Mouse (Mus musculus): Measurements from ENCODE around the gene Sco1. TPM values are rescaled to one million over a fixed set of nuclear protein-coding genes. Genes with fewer than 3 reads are reported as not detected.
"Not testable (repeated sequence)": the region's sequence is repeated elsewhere in the genome, so short reads cannot be mapped to it uniquely, and the experiment has no call there.

Sco1 gene
- polyA plus RNA-seq, 2 experiments = 2.9 to 4.8 TPM

GRCm38 (mm10) chr11:67022354-67023115, 29.9 kb upstream of the Sco1 start:
- Histone ChIP-seq H3K27ac (no peak overlapping the region), H3K9me3 (ENCODE audit: control insufficient read depth, low read length) (no peaks in the 10 kb centered on the region), H3K4me3 (ENCODE audit: insufficient read depth in 1 of 2, low read depth in 2 of 2, low read length in 2 of 2) (no peak overlapping the region), H3K4me2 (ENCODE audit: low read depth) (no peak overlapping the region), H3K4me1 (replicated peaks; ENCODE audit: control insufficient read depth in 2 of 2, insufficient read depth in 2 of 2, low read length in 1 of 2) (peaks cover 3 to 14% of the 10 kb centered on the region in 2 experiments; a peak in 2 of 4 replicates), H3K36me3 (replicated peaks; ENCODE audit: control insufficient read depth, insufficient read depth, low read depth) (no peaks in the 10 kb centered on the region), H3K9ac (replicated peaks) (no peak overlapping the region), H3K27me3 (ENCODE audit: control insufficient read depth, insufficient read depth, low read length) (no peaks in the 10 kb centered on the region; the same call in 1 of the 2 replicates)
- ATAC-seq (ENCODE audit: insufficient read depth) (no peak), DNase-seq (ENCODE audit: low read depth in 3 of 3, low spot score in 3 of 3) (no peak)
- no peak for TF ChIP-seq EP300 (IDR thresholded peaks at IDR 0.05; ENCODE audit: low read depth)
- peak; percentile 69 for TF ChIP-seq CTCF (IDR thresholded peaks at IDR 0.05; ENCODE audit: low read depth)
- WGBS (ENCODE audit: insufficient replicate concordance) = 65% methylated on average over 13 of the region's 13 CpGs

GRCm38 (mm10) chr11:67023191-67023590, 29.3 kb upstream of the Sco1 start:
- H3K9me3 ChIP-seq (ENCODE audit: control insufficient read depth, low read length); DNase-seq (ENCODE audit: low read depth in 3 of 3, low spot score in 3 of 3); H3K36me3 ChIP-seq (replicated peaks; ENCODE audit: control insufficient read depth, insufficient read depth, low read depth); H3K27ac ChIP-seq; H3K27me3 ChIP-seq (ENCODE audit: control insufficient read depth, insufficient read depth, low read length); H3K4me3 ChIP-seq (ENCODE audit: insufficient read depth in 1 of 2, low read depth in 2 of 2, low read length in 2 of 2); H3K4me2 ChIP-seq (ENCODE audit: low read depth); ATAC-seq (ENCODE audit: insufficient read depth); H3K9ac ChIP-seq (replicated peaks): not testable (repeated sequence)
- WGBS (ENCODE audit: insufficient replicate concordance) = 43% methylated on average over 1 of the region's 1 CpGs
- peaks cover 3 to 14% of the 10 kb centered on the region in 2 experiments; a peak in 2 of 4 replicates for H3K4me1 ChIP-seq (replicated peaks; ENCODE audit: control insufficient read depth in 2 of 2, insufficient read depth in 2 of 2, low read length in 1 of 2)

- Histone ChIP-seq H3K4me3 (ENCODE audit: insufficient read depth in 1 of 2, low read depth in 2 of 2, low read length in 2 of 2) (no peak overlapping the region), H3K4me1 (replicated peaks; ENCODE audit: control insufficient read depth in 2 of 2, insufficient read depth in 2 of 2, low read length in 1 of 2) (peaks cover 3 to 14% of the 10 kb centered on the region in 2 experiments; a peak in 2 of 4 replicates), H3K27me3 (ENCODE audit: control insufficient read depth, insufficient read depth, low read length) (no peaks in the 10 kb centered on the region), H3K9me3 (ENCODE audit: control insufficient read depth, low read length) (no peaks in the 10 kb centered on the region), H3K27ac (no peak overlapping the region), H3K36me3 (replicated peaks; ENCODE audit: control insufficient read depth, insufficient read depth, low read depth) (no peaks in the 10 kb centered on the region), H3K4me2 (ENCODE audit: low read depth) (peak overlapping the region; percentile 62), H3K9ac (replicated peaks) (peak overlapping the region; percentile 32; the same call in 1 of the 2 replicates)
- DNase-seq (ENCODE audit: low read depth in 3 of 3, low spot score in 3 of 3) (no peak), ATAC-seq (ENCODE audit: insufficient read depth) (no peak)
- 43% methylated on average over 6 of the region's 6 CpGs for WGBS (ENCODE audit: insufficient replicate concordance)
- no peak for TF ChIP-seq EP300 (IDR thresholded peaks at IDR 0.05; ENCODE audit: low read depth)
Observed at GRCm38 (mm10) chr11:67023802-67024340, 28.6 kb upstream of the Sco1 start.

- H3K27ac ChIP-seq = no peak within 1 kb of the TSS
- whole genome bisulfite sequencing (ENCODE audit: insufficient replicate concordance) = 2% methylated on average over 35 of the region's 35 CpGs
Observed at GRCm38 (mm10) chr11:67024867-67025477, 27.5 kb upstream of the Sco1 start, which contains the start of gene Tmem220. Gene Tmem220 (plus strand): TSS chr11:67025154.

More at GRCm38 (mm10) chr11:67024867-67025477, 27.5 kb upstream of the Sco1 start, which contains the start of gene Tmem220:
- H3K27me3 ChIP-seq (ENCODE audit: control insufficient read depth, insufficient read depth, low read length) = no peaks in the 10 kb centered on the region
- H3K4me1 ChIP-seq (replicated peaks; ENCODE audit: control insufficient read depth in 2 of 2, insufficient read depth in 2 of 2, low read length in 1 of 2) = peaks cover 3 to 14% of the 10 kb centered on the region in 2 experiments; a peak in 2 of 4 replicates
- peak; percentile 100 for ATAC-seq (ENCODE audit: insufficient read depth)
- H3K36me3 ChIP-seq (replicated peaks; ENCODE audit: control insufficient read depth, insufficient read depth, low read depth) = no peaks in the 10 kb centered on the region
- DNase-seq (ENCODE audit: low read depth in 3 of 3, low spot score in 3 of 3) = peak; percentile 85 to 96 (median 89)
- H3K9me3 ChIP-seq (ENCODE audit: control insufficient read depth, low read length) = no peaks in the 10 kb centered on the region
- H3K9ac ChIP-seq (replicated peaks) = peak within 1 kb of the TSS; percentile 44
- H3K4me2 ChIP-seq (ENCODE audit: low read depth) = peak within 1 kb of the TSS; percentile 62
- H3K4me3 ChIP-seq (ENCODE audit: insufficient read depth in 1 of 2, low read depth in 2 of 2, low read length in 2 of 2) = peak within 1 kb of the TSS; percentile 41 to 48
- TF ChIP-seq CTCF (IDR thresholded peaks at IDR 0.05; ENCODE audit: low read depth) (peak; percentile 87), EP300 (IDR thresholded peaks at IDR 0.05; ENCODE audit: low read depth) (no peak)
